Mouse (Mus musculus): ENCODE data around the gene Ntrk2. TPM values are rescaled to one million over a fixed set of nuclear protein-coding genes. Genes with fewer than 3 reads are reported as not detected.

The Ntrk2 gene
- polyA plus RNA-seq, 1 experiment: 0.81 TPM

GRCm38 (mm10) chr13:58797386-58797785 is 9.0 kb upstream of the Ntrk2 start:
- Histone ChIP-seq H3K27me3 (ENCODE audit: control insufficient read depth, insufficient read depth, low read length) (no peaks in the 10 kb centered on the region), H3K27ac (ENCODE audit: insufficient read depth, low read depth, low read length) (no peak overlapping the region), H3K4me3 (ENCODE audit: low read depth, low read length) (no peak overlapping the region), H3K36me3 (ENCODE audit: control insufficient read depth, insufficient read depth, low read length) (no peaks in the 10 kb centered on the region), H3K4me1 (ENCODE audit: control insufficient read depth, insufficient read depth, insufficient read length, low read length) (no peaks in the 10 kb centered on the region)
- TF ChIP-seq CTCF (IDR thresholded peaks at IDR 0.05; ENCODE audit: extremely low read depth, insufficient read length, insufficient replicate concordance, low read depth, low read length) (no peak), POLR2A (IDR thresholded peaks at IDR 0.05; ENCODE audit: low read depth, low read length) (no peak)
- 91% methylated on average over 7 of the region's 7 CpGs for WGBS

GRCm38 (mm10) chr13:58801291-58801690 is 5.1 kb upstream of the Ntrk2 start:
- 76% methylated on average over 3 of the region's 3 CpGs for WGBS
- H3K27ac ChIP-seq (ENCODE audit: insufficient read depth, low read depth, low read length): no peak overlapping the region
- TF ChIP-seq POLR2A (IDR thresholded peaks at IDR 0.05; ENCODE audit: low read depth, low read length): no peak
- no peak for TF ChIP-seq CTCF (IDR thresholded peaks at IDR 0.05; ENCODE audit: extremely low read depth, insufficient read length, insufficient replicate concordance, low read depth, low read length)
- H3K4me3 ChIP-seq (ENCODE audit: low read depth, low read length): no peak overlapping the region
- no peaks in the 10 kb centered on the region for H3K36me3 ChIP-seq (ENCODE audit: control insufficient read depth, insufficient read depth, low read length)
- no peaks in the 10 kb centered on the region for H3K4me1 ChIP-seq (ENCODE audit: control insufficient read depth, insufficient read depth, insufficient read length, low read length)
- no peaks in the 10 kb centered on the region for H3K27me3 ChIP-seq (ENCODE audit: control insufficient read depth, insufficient read depth, low read length)

- peaks cover 19% of the 10 kb centered on the region for H3K27me3 ChIP-seq (ENCODE audit: control insufficient read depth, insufficient read depth, low read length)
- 4% methylated on average over 1 of the region's 1 CpGs for WGBS
- no peak overlapping the region for H3K4me3 ChIP-seq (ENCODE audit: low read depth, low read length)
- TF ChIP-seq CTCF (IDR thresholded peaks at IDR 0.05; ENCODE audit: extremely low read depth, insufficient read length, insufficient replicate concordance, low read depth, low read length): no peak
- no peak for TF ChIP-seq POLR2A (IDR thresholded peaks at IDR 0.05; ENCODE audit: low read depth, low read length)
- no peak overlapping the region for H3K27ac ChIP-seq (ENCODE audit: insufficient read depth, low read depth, low read length)
- H3K36me3 ChIP-seq (ENCODE audit: control insufficient read depth, insufficient read depth, low read length): no peaks in the 10 kb centered on the region
- peaks cover 2% of the 10 kb centered on the region; the same call in 1 of the 2 replicates for H3K4me1 ChIP-seq (ENCODE audit: control insufficient read depth, insufficient read depth, insufficient read length, low read length)
These were observed 2.5 kb upstream of the Ntrk2 start for GRCm38 (mm10) chr13:58803882-58804281.

- no peak for TF ChIP-seq CTCF (IDR thresholded peaks at IDR 0.05; ENCODE audit: extremely low read depth, insufficient read length, insufficient replicate concordance, low read depth, low read length)
- no peak for TF ChIP-seq POLR2A (IDR thresholded peaks at IDR 0.05; ENCODE audit: low read depth, low read length)
- WGBS: 87% methylated on average over 11 of the region's 11 CpGs
- no peaks in the 10 kb centered on the region for H3K36me3 ChIP-seq (ENCODE audit: control insufficient read depth, insufficient read depth, low read length)
These were observed 536 bp upstream of the Ntrk2 start for GRCm38 (mm10) chr13:58805833-58806232.

GRCm38 (mm10) chr13:58806896-58807628 is 693 bp downstream of the Ntrk2 start:
- Histone ChIP-seq H3K27me3 (ENCODE audit: control insufficient read depth, insufficient read depth, low read length) (peaks cover 19% of the 10 kb centered on the region), H3K4me1 (ENCODE audit: control insufficient read depth, insufficient read depth, insufficient read length, low read length) (peaks cover 2% of the 10 kb centered on the region; the same call in 1 of the 2 replicates), H3K36me3 (ENCODE audit: control insufficient read depth, insufficient read depth, low read length) (no peaks in the 10 kb centered on the region), H3K4me3 (ENCODE audit: low read depth, low read length) (peak overlapping the region; percentile 47), H3K27ac (ENCODE audit: insufficient read depth, low read depth, low read length) (no peak overlapping the region)
- no peak for TF ChIP-seq POLR2A (IDR thresholded peaks at IDR 0.05; ENCODE audit: low read depth, low read length)
- TF ChIP-seq CTCF (IDR thresholded peaks at IDR 0.05; ENCODE audit: extremely low read depth, insufficient read length, insufficient replicate concordance, low read depth, low read length): no peak
- WGBS: under 1% methylated on average over 34 of the region's 34 CpGs

More at GRCm38 (mm10) chr13:58805833-58806232, 536 bp upstream of the Ntrk2 start:
- Histone ChIP-seq H3K4me1 (ENCODE audit: control insufficient read depth, insufficient read depth, insufficient read length, low read length) (peaks cover 2% of the 10 kb centered on the region; the same call in 1 of the 2 replicates), H3K4me3 (ENCODE audit: low read depth, low read length) (no peak overlapping the region), H3K27ac (ENCODE audit: insufficient read depth, low read depth, low read length) (no peak overlapping the region), H3K27me3 (ENCODE audit: control insufficient read depth, insufficient read depth, low read length) (peaks cover 19% of the 10 kb centered on the region)

DNA sequence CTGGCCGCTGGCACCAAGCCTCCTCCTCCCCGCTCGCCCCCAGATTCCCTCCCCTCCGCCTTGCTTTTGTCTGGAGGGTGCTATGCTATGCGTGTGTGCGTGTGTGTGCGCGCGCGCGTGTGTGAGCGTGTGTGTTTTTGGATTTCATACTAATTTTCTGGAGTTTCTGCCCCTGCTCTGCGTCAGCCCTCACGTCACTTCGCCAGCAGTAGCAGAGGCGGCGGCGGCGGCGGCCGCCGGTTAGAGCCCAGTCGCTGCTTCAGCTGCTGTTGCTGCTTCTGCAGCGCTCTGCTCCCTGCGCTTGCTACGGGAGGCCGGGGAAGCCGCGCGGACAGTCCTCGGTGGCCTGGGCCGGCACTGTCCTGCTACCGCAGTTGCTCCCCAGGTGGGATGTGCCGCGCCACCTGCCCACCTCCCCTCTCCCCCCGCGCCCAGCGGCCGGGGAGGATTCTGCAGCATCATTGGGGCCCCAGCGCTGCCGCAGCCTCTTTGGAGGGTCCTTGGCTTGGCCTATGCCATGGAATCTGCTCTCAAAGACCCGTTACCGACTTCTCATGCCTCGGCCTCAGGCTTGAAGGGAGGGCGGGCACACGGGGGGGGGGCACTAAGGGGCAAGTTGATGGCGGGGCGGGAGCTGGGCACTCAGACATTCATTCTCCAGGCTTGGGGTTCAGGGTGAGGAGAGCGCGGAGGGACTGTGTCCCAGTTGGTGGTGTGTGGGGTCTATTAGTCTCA is 1.4 kb downstream of the Ntrk2 start:
- H3K27ac ChIP-seq (ENCODE audit: insufficient read depth, low read depth, low read length): no peak overlapping the region
- 2% methylated on average over 50 of the region's 50 CpGs for WGBS
- H3K27me3 ChIP-seq (ENCODE audit: control insufficient read depth, insufficient read depth, low read length): peaks cover 19% of the 10 kb centered on the region
- H3K4me1 ChIP-seq (ENCODE audit: control insufficient read depth, insufficient read depth, insufficient read length, low read length): peaks cover 2% of the 10 kb centered on the region; the same call in 1 of the 2 replicates
- H3K4me3 ChIP-seq (ENCODE audit: low read depth, low read length): peak overlapping the region; percentile 47
- H3K36me3 ChIP-seq (ENCODE audit: control insufficient read depth, insufficient read depth, low read length): no peaks in the 10 kb centered on the region
- TF ChIP-seq CTCF (IDR thresholded peaks at IDR 0.05; ENCODE audit: extremely low read depth, insufficient read length, insufficient replicate concordance, low read depth, low read length): no peak
- no peak for TF ChIP-seq POLR2A (IDR thresholded peaks at IDR 0.05; ENCODE audit: low read depth, low read length)

GRCm38 (mm10) chr13:58808381-58808821 is 2.0 kb downstream of the Ntrk2 start:
- H3K4me3 ChIP-seq (ENCODE audit: low read depth, low read length): peak overlapping the region; percentile 38
- H3K4me1 ChIP-seq (ENCODE audit: control insufficient read depth, insufficient read depth, insufficient read length, low read length): peaks cover 2% of the 10 kb centered on the region; the same call in 1 of the 2 replicates
- peaks cover 19% of the 10 kb centered on the region for H3K27me3 ChIP-seq (ENCODE audit: control insufficient read depth, insufficient read depth, low read length)
- TF ChIP-seq CTCF (IDR thresholded peaks at IDR 0.05; ENCODE audit: extremely low read depth, insufficient read length, insufficient replicate concordance, low read depth, low read length) (no peak), POLR2A (IDR thresholded peaks at IDR 0.05; ENCODE audit: low read depth, low read length) (no peak)
- H3K27ac ChIP-seq (ENCODE audit: insufficient read depth, low read depth, low read length): no peak overlapping the region
- H3K36me3 ChIP-seq (ENCODE audit: control insufficient read depth, insufficient read depth, low read length): no peaks in the 10 kb centered on the region
- WGBS: 2% methylated on average over 32 of the region's 32 CpGs
